Mouse (Mus musculus) kidney, postnatal 14 days (tissue): ENCODE measurements at regions not wholly inside any gene's neighbourhood (a gene's known extent, or its start where the extent isn't known, plus 50 kb on each side); places are given as distances from the start of the nearest gene placed in this dataset.

Experiments used
- DNase-seq: peaks from one replicate; pipeline ENCODE4 v3.0.0; 2022; ENCODE audit warnings: mixed read lengths

GRCm38 (mm10) chr2:57185151-57185550 is 52.3 kb upstream of the Gpd2 start:
- no peak for DNase-seq

GRCm38 (mm10) chr2:57183108-57183507 is 54.3 kb upstream of the Gpd2 start:
- peak; percentile 2 for DNase-seq

- peak; percentile 96 for DNase-seq
These were observed 55.5 kb upstream of the Gpd2 start for GRCm38 (mm10) chr2:57181692-57182541.

GRCm38 (mm10) chr2:57181350-57181691 is 56.1 kb upstream of the Gpd2 start:
- no peak for DNase-seq

- no peak for DNase-seq
These were observed 54.3 kb upstream of the Nr4a2 start for GRCm38 (mm10) chr2:57178056-57178455.

- no peak for DNase-seq
These were observed 52.7 kb upstream of the Nr4a2 start for GRCm38 (mm10) chr2:57176547-57176946.

GRCm38 (mm10) chr2:57175219-57175618 is 51.4 kb upstream of the Nr4a2 start:
- DNase-seq, result no peak
